Mouse (Mus musculus) kidney, postnatal 14 days (tissue): ENCODE data around the gene Lipc.
"Not testable (repeated sequence)": the region's sequence is repeated elsewhere in the genome, so short reads cannot be mapped to it uniquely, and the experiment has no call there.

Source experiments
- DNase-seq: peaks from one replicate; pipeline ENCODE4 v3.0.0; 2022; ENCODE audit warnings: mixed read lengths

Gene Lipc

DNA sequence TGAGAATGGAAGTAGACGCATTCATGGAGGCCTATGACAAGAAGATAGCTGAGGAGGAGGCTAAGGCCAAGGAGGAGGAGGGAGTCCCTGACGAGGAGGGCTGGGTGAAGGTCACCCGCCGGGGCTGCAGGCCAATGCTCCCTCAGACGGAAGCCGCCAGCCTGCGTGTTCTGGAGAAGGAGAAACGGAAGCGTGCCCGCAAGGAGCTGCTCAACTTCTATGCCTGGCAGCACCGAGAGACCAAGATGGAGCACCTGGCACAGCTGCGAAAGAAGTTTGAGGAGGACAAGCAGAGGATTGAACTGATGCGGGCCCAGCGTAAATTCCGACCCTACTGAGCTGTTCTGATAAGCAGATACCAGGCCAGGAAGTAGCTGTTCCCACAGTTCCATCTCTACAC is 98.9 kb downstream of the Lipc start:
- DNase-seq = not testable (repeated sequence)

DNA sequence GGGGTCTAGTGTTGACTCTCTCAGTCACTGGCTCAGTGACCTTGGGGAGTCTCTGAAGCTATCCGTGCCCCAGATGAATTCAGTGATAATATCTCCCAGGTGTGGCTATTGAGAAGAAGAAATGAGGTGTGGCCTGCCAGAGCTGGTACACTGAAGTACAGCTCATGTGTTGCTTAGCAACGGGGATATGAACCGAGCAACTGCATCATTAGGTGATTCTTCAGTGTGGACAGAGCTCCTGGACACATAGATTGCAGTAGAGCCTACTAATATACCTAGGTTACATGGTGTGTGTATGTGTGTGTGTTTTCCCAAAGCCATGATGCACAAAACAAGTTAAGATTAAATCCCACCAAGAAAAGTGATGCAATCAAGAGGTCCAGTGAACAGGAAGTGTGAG is 100.5 kb downstream of the Lipc start:
- DNase-seq = no peak

DNA sequence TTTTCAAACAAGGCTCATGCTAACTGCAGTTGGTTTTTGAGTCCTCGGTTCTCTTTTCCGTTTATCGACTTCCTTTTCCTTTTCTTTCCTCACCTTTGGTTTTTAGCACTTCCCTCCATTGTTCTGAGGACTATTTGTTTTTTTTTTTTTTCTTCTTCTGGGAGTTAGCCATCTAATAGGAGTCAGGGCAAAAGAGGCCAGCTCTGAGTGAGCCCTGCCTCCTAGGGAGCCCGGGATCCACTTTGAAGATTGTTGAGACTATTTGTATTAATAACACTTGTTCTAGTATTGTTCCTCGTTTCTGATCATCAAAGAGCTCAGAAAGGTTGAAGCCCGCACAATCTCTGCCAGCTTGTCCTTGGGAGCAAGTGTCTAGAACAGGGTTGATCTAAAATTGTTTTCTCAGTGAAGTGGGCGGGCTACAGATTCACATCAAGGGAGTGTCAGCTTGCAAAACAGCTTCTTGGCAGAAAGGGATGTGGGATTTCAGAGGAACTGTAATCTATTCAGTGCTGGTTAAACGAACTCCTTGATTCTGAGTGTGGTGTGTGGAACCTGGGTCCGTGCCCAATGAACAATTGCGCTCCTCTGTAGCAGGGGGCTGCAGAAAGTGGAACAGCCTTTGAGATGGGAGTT is 103.8 kb downstream of the Lipc start:
- DNase-seq = no peak

DNA sequence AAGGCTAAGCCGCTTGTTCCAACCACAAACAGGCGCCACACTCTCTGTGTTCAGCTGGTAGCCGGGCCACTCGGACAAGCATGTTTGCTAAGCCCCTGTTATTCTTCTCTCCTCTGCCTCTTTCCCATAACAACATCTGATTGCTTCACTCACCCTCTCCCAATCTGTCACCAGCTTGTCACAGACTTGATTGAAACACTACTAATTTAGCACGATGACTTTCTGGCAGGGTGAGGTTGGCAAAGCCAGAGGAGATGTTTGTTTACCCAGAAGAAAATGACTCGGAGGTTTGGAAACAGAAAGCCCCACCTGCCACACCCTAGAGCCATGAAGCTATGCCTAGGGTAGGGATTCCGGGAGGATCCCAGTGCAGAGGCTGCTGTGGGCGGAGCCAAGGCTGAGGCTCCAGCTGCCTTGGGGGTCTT is 104.4 kb downstream of the Lipc start:
- no peak for DNase-seq

DNA sequence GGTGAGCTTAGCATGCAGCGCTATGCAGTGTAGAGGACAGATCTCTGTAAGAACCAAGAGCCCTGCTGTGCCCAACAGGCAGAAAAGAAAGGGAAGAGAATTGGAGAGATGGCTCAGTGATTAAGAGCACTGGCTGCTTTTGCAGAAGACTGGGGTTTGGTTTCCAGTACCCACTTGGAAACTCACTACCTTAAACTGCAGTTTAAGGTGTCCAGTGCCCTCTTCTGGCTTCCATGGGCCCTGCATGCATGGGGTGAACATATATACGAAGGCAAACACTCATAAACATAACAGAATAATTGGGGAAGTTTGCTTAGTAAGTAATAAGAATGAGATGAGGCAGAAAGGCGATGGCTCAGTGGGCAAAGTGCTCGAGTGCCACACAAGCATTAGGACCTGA is 108.8 kb downstream of the Lipc start:
- no peak for DNase-seq

DNA sequence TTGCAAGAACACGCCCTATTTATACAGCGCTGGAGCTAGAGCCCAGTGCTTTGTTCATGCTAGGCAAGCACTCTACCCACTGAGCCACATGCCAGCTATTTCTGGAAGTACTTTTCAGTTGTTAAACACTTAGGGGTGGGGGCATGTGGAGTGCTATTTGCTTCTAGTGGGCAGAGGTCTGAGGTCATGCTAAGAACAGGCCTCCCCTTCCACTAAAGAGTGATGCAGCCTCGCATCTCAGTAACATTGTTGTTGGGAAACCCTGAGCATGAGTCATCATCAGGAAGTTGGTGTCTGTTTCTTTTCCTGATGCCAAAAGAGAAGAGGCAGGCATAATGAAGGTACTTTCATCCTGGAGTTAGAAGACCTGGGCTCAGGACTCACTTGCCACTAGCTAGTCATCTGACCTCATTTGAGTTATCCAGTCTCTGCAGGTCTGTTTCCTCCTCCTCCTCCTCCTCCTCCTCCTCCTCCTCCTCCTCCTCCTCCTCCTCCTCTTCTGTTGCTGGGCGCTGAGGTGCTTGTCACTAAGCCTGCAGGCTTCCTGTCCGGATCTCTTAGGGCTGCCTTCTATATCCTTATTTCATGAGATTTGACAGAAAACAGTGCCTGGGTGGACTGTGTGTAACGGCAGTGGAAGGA is 109.6 kb downstream of the Lipc start:
- DNase-seq = no peak

DNA sequence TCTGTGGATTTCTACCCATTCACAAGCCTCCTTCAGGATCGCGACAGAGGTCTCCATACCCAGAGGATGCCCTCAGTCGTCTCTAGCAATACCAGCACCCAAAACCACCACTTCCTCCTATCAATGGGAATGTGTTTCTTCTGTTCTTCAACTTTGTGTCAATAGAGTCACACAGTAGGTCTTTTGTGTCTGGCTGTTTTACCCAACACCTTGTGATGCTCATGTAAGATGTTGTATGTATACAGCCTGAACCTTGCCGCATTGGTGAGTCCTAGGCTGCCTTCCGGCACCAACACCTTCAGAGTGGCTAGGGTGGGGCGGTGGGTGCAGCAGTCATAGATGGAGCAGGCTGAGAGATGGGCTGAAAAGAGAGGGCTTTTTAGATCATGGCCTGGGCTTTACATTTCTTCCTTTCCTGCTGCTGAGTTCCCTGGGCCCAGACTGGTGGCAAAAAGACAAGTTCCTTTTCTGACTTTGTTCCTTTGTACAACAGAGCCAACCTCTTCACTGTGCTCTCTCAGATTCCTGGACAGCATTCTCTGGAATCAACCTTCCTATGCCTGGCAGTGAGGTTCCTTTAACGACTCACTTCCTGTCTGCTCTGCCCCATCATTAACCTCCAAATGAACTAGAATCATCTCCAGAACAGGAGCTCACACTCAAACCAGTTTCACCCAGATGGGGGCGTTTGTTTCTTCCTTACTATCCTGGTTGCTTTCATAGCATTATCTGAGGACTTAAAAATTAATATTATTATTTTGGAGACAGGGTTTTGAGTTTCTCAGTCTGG is 110.4 kb downstream of the Lipc start:
- no peak for DNase-seq

DNA sequence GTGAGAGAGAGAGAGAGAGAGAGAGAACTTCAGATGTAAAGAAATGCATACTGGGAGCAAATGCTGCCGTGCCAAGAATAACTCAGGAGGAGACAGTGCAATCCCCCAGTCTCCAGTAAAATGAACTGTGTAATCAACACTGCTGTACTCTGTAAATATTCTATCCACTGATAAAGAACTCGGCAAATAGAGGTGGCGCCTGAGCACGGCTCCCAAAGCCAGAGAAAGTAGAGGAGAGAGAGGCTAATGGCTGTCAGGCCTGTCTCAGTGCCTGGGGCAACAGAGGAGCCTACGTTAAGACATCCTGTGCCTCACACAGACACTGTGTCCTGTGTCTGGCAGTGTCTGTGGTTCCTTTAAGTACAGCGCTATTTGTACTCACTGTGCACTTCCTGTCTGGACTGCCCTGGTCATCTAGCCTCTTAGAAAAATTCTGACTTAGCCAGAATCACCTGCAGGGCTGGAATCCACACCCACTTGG is 111.1 kb downstream of the Lipc start:
- peak; percentile 46 for DNase-seq

DNA sequence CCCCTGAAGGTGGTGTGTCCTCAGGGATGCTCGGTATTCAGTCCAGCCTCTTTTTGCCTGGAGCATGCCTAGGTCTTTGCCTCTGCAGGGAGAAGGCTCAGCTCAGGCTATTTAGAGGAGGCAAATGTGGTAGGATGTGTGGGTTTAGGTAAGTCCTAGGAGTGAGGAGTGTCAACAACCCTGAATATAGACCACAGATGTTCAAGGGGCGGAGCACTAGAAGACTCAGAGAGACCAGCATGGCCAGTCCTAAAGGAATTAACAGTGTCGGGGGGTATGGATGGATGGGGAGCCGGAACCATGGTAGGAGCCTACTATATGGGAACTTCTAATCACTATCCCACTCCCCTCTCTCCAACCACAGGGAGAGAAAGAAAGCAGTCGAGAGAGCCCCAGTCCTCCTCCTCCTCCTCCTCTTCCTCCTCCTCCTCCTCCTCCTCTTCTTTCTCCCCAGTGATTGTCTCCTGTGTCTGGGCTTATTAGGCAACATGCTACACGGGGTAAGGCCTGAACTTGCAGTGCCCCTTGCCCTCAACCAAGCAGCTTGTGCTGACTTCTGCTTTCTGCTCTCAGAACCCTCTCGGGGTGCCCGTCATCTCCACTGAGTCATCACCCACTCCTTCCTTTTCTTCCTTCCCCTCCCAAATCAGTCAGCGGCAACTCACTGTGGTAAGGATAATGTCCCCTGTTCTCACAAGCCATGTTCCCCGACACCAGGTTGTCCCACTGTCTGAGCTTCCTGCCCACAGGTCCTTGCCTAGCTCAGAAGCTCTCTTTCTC is 113.7 kb downstream of the Lipc start:
- no peak for DNase-seq

DNA sequence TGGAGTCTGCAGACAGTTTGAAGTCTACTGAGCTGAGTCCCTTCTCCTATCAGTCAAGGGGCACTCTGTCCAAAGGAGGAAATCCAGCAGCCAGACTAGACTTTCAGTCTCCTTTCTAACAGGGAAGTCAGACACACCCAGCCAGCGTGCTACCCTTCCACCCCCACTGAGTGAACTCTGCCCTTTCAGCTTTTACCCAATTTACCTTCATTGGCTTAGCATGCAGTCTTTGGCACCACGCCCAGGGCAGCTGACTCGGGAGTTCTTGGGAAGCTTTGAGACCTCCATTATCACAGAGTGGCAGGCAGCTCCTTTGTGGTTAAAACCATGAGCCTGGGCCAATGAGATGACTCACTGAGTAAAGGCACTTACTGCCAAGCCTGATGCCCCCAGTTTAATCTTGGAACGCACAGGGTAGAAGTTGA is 117.3 kb downstream of the Lipc start:
- DNase-seq = peak; percentile 94

DNA sequence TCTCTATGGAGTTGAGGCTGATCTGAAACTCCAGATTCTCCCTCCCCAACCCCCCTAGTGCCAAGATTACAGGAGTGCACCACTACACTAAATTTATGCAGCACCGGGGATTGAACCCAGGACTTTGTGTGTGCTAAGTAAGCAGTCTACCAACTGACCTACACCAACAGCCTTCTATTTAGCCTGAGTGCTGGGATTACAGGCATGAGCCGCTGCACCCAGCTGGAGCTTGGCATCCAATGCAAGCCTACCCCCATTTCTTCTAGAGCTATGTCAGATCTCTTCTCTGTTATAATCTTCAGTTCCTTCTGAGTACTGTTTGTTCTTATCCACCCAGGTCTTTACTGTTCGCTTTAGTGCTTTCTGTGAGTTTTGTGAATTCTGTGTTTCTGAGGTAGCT is 117.8 kb downstream of the Lipc start:
- no peak for DNase-seq

DNA sequence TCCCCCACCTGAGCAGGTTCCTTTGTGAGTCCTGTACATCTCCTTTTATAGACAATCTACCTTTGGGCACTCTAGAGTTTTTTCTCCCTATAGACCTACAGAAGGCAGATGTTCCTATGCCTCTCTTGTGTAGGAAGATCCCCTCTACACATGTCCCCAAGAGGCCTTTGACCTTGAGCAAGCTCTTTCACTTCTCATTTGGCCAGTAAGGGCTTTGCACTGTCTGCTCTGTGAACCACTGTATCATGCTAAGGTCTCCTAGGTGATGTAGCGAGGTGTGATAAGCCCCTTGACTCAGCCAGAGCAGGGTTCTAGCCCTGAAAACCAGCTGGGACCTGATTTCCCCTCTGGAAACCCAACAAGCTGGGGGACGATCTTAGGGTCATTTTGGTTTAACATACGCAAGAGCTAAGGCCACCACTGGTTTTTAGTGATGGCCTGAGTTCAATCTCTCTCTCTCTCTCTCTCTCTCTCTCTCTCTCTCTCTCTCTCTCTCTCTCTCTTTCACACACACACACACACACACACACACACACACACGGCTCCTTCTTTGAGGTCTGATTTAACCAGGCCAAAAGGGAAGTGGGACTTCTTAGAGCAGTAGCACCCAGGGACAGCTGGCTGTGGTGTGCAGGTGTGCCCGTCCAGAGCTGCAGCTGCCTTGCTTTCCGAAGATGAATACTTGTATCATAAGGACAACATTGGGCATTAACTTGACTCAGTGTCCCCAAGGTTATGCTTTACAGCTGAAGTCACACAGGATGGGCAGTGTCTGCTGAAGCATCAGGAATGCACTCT is 118.7 kb downstream of the Lipc start:
- DNase-seq = no peak

DNA sequence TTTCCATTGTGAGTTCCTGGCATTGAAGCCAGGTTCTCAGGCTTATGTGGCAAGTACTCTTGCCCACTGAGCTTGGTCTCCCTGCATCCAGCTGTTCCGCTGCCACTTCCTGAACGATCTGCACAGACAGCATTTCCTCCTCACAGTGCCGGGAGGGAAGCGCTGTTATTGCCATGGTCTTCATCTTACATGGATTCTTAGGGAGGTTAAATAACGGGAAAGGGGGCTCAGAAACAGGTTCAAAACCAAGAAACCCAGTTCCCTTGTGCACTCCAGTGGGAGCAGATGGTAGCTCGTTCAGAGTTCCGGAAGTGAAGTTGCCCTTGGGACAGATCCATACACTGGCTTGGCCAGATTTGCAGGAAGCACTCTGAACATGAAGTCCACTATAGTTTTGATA is 119.8 kb downstream of the Lipc start:
- no peak for DNase-seq

DNA sequence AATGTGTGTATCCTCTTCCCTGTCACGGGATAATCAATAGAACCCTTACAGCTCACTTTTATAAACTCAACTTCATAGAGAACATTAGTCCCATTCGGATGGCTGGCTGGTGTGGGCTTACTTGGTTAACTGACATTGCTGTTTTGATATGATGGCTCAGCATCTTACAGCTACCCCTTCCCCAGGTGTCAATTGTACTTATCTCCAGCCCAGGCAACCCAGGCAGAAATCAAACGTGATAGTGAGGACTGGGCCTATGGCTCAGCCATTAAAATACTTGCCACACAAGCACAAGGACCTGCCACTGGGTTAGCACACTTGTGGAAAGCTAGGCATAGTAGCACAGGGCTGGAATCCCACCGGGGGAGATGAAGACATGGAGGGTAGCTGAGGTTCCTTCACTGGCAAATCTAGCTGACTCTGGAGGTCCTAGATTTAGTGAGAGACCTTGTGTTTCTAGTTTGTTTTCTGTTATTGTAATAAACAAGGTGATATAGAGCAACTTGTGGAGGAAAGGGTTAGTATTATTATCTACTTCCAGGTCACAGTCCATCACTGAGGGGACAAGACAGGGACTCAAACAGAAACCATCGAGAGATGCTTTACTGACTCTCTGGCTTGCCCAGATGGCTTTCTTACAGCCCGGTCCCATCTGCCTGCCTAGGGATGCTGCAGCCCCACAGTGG is 121.0 kb downstream of the Lipc start:
- no peak for DNase-seq

DNA sequence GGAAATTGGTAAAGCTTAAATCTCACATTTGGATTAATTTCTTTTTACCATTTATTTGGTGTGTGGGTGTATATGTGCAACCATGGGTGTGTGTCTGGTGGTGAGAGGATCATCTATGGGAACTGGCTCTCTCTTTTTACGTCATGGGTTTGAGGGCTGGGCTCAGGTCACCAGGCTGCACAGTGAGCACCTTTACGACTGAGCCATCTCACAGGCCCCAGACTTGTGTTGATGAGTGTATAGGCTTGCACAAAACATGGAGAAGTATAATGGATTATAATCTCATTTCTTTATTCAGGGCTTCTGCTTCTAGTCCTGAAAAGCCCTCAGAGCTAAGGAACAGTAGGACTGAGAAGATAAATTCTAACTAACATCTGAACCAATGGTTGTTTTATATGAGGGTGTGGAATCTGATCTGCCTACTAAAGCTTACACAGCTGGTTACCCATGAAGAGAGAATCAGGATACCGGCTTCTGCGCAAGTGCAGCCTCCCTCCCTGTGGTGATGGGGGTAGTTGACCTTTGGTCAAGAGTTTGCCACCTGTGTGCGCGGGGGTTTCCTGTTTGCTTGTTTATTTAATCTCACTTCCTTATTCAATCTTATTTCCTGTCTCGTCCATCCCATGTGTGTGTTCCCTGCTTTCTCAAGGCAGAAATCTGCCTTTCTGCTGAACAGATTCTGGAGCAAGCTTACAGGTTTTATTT is 122.1 kb downstream of the Lipc start:
- DNase-seq = peak; percentile 66

DNA sequence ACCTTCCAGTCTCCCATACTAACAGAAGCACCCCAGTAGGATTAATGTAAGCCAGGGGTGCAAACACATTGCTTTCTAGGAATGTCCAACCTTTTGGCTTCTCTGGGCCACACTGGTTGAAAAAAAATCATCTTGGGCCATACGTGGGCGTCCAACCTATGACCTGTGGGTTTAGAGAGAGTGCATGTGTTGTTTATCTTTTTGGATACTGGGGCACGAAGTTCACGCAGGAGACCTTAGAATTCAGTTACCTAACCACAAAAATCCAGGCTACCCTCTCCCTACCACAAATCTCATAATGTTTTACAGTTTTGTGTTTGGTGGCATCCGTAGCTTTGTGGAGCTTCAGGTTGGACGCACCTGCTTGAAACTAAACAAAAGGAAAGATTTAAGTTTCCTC is 124.1 kb downstream of the Lipc start:
- DNase-seq = no peak

DNA sequence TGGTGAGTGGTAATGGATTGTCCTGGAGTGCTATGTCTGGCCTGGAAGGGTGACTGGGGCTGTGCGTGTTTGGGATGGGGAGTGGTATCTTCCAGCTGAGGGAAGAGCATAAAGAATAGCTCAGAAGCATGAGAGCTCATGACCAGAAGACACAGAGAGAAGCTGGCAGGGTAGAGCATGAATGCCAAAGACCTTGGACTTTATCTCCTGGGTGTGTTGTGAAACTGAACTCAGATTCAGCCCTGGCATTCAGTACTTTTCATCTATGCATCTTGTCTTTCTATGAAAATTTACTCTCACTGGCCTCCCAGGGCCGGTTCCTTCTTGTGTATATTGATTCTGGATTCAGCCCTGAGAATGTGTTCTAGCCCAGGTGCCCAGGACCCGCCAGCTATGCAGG is 127.9 kb downstream of the Lipc start:
- no peak for DNase-seq

DNA sequence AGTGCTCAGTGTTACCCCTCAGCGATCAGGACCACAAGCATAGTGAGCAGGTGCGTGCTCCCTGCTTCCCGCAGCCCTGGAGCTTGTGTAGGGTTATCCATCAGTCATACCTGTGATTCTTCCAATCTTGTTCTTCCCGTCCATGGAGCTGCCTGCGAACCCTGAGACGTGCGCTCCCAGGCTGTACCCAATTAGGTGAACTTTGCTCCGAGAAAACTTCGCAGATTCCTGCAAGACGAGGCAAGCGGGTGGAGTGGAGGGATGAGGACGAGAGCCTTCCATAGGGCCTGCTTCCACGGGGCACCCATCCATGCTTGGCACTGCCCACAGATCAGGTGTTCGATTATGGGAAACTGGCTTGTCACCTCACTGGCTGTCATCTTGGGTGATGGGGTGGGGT is 133.3 kb downstream of the Lipc start:
- no peak for DNase-seq

DNA sequence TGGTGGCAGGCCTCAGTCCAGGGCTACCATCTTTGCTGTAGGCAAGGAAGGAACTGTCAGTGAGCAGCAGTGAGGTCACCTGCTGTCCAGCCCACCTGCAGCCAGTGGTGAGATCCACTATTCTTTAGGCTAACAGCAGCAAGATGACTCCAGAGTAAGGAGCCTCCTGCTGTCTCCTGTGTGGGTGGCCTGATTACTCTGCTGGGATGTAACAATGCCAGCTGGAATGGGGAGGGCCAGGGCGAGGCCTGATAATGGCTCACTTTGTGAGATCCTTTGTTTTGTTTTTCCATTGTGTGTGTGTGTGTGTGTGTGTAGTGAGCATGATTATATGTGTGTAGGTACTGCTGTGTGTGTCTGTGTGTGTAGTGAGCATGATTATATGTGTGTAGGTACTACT is 134.6 kb downstream of the Lipc start:
- no peak for DNase-seq

DNA sequence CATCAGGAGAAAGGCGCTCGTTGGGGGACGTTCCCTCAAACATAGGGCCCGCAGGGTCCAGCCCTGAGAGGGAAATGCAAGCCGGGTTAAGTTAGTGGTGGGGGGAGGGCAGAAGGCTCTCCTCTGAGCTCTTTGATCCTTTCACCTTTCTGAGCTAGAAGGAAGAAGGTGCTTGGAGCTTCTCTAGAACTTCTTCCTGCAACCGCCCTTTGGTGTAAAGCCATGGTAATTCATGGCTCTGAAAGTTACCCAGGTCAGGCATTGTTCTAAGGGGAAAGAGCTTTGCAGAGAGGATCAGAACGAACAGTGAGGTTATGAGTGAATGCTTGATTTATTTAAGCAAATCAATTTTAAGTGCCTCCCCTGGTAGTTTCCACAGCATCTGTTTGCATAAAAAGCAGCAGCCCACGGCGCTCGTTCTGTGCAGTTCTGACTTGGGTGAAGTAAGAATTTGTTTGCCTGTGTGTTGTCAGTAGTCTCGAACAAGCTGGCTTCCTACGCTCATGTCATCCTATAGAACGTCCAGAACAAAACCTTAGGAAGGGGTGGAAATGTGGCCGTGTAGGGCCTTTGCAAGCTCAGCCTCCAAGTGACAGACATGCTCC is 135.2 kb downstream of the Lipc start:
- DNase-seq = no peak

DNA sequence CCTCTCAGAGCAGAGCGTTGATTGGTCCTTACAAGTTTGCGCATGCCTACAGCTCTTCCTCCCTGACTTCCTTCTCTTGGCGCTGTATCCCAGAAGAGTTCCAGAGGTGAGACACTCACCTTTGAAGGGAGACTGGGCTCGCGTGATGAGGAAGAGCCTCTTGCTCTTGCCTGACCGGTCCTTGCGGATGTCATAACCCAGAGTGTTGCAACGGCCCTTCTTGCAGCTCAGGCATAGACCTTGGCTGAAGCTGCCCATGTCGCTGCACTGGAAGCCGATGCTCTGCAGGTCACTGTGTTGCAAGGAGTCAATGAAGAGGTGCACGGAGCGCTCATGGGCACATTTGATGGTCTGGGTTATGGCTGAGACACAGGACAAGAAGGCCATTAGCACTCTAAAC is 139.5 kb downstream of the Lipc start:
- no peak for DNase-seq
